Mouse (Mus musculus) CH12.LX (cell line): ENCODE measurements at regions not wholly inside any gene's neighbourhood (a gene's known extent, or its start where the extent isn't known, plus 50 kb on each side); places are given as distances from the start of the nearest gene placed in this dataset.

ENCODE experiments used
- DNase-seq: peaks from one replicate; pipeline ENCODE4 v3.0.0-alpha.2; 2013; ENCODE audit errors: extremely low read depth
- H3K27ac ChIP-seq: 2 replicates; pipeline ENCODE4 v1.5.1; 2012; ENCODE audit warnings: low read depth, mild to moderate bottlenecking, control low read depth, moderate library complexity; ENCODE audit not compliant: insufficient read depth
- H3K27me3 ChIP-seq: replicated peaks from 2 replicates; pipeline ENCODE3; 2012; ENCODE audit warnings: inconsistent platforms
- H3K36me3 ChIP-seq, 2 experiments: replicated peaks in 1 of 2; 2 replicates each; pipeline versions ENCODE3 to v1.6.1; 2012; ENCODE audit warnings: inconsistent platforms in 1 of 2, low read length in 1 of 2, mild to moderate bottlenecking in 1 of 2, mixed read lengths in 1 of 2, moderate library complexity in 1 of 2; ENCODE audit not compliant: control insufficient read depth in 1 of 2, insufficient read depth in 1 of 2
- H3K4me1 ChIP-seq, 2 experiments: 2 replicates each; pipeline ENCODE4 v1.6.1; 2012; ENCODE audit warnings: inconsistent platforms in 1 of 2, moderate library complexity in 1 of 2; ENCODE audit not compliant: insufficient read depth in 2 of 2, control insufficient read depth in 1 of 2
- H3K4me2 ChIP-seq: 2 replicates; pipeline ENCODE4 v1.6.1; 2012; ENCODE audit warnings: low read depth, mild to moderate bottlenecking, control low read depth; ENCODE audit not compliant: poor library complexity, insufficient read depth, severe bottlenecking
- H3K4me3 ChIP-seq, 3 experiments: fragments of 150-350 bp in 1 of 3; sonication (generic) in 1 of 3; replicated peaks in 1 of 3; 2 replicates each; pipeline versions ENCODE3 to v1.5.1; 2011 to 2012; ENCODE audit warnings: low read depth in 2 of 3, low read length in 2 of 3, mild to moderate bottlenecking in 2 of 3, moderate library complexity in 2 of 3, control low read depth in 1 of 3, improper control_type of control experiment in 1 of 3, inconsistent platforms in 1 of 3, mixed read lengths in 1 of 3; ENCODE audit not compliant: poor library complexity in 1 of 3
- H3K79me2 ChIP-seq: replicated peaks from 2 replicates; pipeline ENCODE4 v1.6.1; 2012; ENCODE audit warnings: mild to moderate bottlenecking, moderate library complexity; ENCODE audit not compliant: control insufficient read depth, poor library complexity, insufficient read depth, severe bottlenecking; ENCODE audit errors: extremely low read depth
- H3K9ac ChIP-seq: 2 replicates; pipeline ENCODE4 v1.6.1; 2012; ENCODE audit warnings: low read depth, mild to moderate bottlenecking, control low read depth, moderate library complexity; ENCODE audit not compliant: insufficient read depth
- H3K9me3 ChIP-seq: replicated peaks from 2 replicates; pipeline ENCODE3; 2012; ENCODE audit warnings: low read length, inconsistent platforms, mixed read lengths
- CHD1 ChIP-seq: IDR thresholded peaks from 2 replicates; pipeline ENCODE4 v1.6.1; 2012; ENCODE audit warnings: low read depth, low read length, improper control_type of control experiment, inconsistent platforms
- CHD2 ChIP-seq: IDR thresholded peaks from 2 replicates; pipeline ENCODE4 v1.6.1; 2011; ENCODE audit warnings: low read length, improper control_type of control experiment
- CTCF ChIP-seq, 2 experiments: IDR thresholded peaks in 1 of 2; conservative IDR thresholded peaks in 1 of 2; 2 replicates each; pipeline ENCODE4 v1.5.1; 2011 to 2012; ENCODE audit warnings: low read depth in 2 of 2, low read length in 2 of 2, improper control_type of control experiment in 1 of 2, inconsistent platforms in 1 of 2, mild to moderate bottlenecking in 1 of 2, moderate library complexity in 1 of 2
- E2F4 ChIP-seq: IDR thresholded peaks from 2 replicates; pipeline ENCODE4 v1.6.1; 2011; ENCODE audit warnings: low read depth, low read length, improper control_type of control experiment; ENCODE audit not compliant: insufficient replicate concordance
- ELF1 ChIP-seq: IDR thresholded peaks from 2 replicates; pipeline ENCODE4 v1.6.1; 2014; ENCODE audit warnings: low read depth, mild to moderate bottlenecking, inconsistent platforms, low read length, improper control_type of control experiment
- HCFC1 ChIP-seq: IDR thresholded peaks from 2 replicates; pipeline ENCODE4 v1.6.1; 2012; ENCODE audit warnings: low read depth, mild to moderate bottlenecking, inconsistent platforms, low read length, improper control_type of control experiment
- IRF4 ChIP-seq: IDR thresholded peaks from 2 replicates; pipeline ENCODE4 v1.6.1; 2014; ENCODE audit warnings: low read depth, mild to moderate bottlenecking, inconsistent platforms, low read length, improper control_type of control experiment
- JUN ChIP-seq: IDR thresholded peaks from 2 replicates; pipeline ENCODE4 v1.6.1; 2011; ENCODE audit warnings: low read depth, mild to moderate bottlenecking, low read length, improper control_type of control experiment, moderate library complexity; ENCODE audit not compliant: insufficient read depth
- MAFK ChIP-seq: IDR thresholded peaks from 2 replicates; pipeline ENCODE4 v1.6.1; 2011; ENCODE audit warnings: low read length, improper control_type of control experiment; ENCODE audit not compliant: insufficient replicate concordance
- MAX ChIP-seq: IDR thresholded peaks from 2 replicates; pipeline ENCODE4 v1.6.1; 2011; ENCODE audit warnings: low read length, improper control_type of control experiment
- MAZ ChIP-seq: IDR thresholded peaks from 2 replicates; pipeline ENCODE4 v1.6.1; 2012; ENCODE audit warnings: low read depth, mild to moderate bottlenecking, inconsistent platforms, low read length, improper control_type of control experiment, moderate library complexity
- MEF2A ChIP-seq: IDR thresholded peaks from 2 replicates; pipeline ENCODE4 v1.6.1; 2014; ENCODE audit warnings: low read depth, mild to moderate bottlenecking, inconsistent platforms, low read length, improper control_type of control experiment, borderline replicate concordance
- MXI1 ChIP-seq: IDR thresholded peaks from 2 replicates; pipeline ENCODE4 v1.6.1; 2011; ENCODE audit warnings: mild to moderate bottlenecking, low read depth, low read length, improper control_type of control experiment
- NELFE ChIP-seq: IDR thresholded peaks from 2 replicates; pipeline ENCODE4 v1.6.1; 2011; ENCODE audit warnings: low read depth, low read length, improper control_type of control experiment
- POLR2A ChIP-seq: IDR thresholded peaks from 2 replicates; pipeline ENCODE4 v1.6.1; 2011; ENCODE audit warnings: low read depth, mild to moderate bottlenecking, improper control_type of control experiment, low read length
- POLR2AphosphoS2 ChIP-seq: IDR thresholded peaks from 2 replicates; pipeline ENCODE4 v1.6.1; 2011; ENCODE audit warnings: low read depth, low read length, improper control_type of control experiment
- RAD21 ChIP-seq: IDR thresholded peaks from 2 replicates; pipeline ENCODE4 v1.6.1; 2011; ENCODE audit warnings: low read depth, mild to moderate bottlenecking, low read length, improper control_type of control experiment, moderate library complexity
- RCOR1 ChIP-seq: conservative IDR thresholded peaks from 2 replicates; pipeline ENCODE4 v1.6.1; 2012; ENCODE audit warnings: low read depth, mild to moderate bottlenecking, inconsistent platforms, low read length, improper control_type of control experiment
- SIN3A ChIP-seq: IDR thresholded peaks from 2 replicates; pipeline ENCODE4 v1.6.1; 2012; ENCODE audit warnings: low read length, improper control_type of control experiment, inconsistent platforms
- TBP ChIP-seq: conservative IDR thresholded peaks from 2 replicates; pipeline ENCODE4 v1.6.1; 2011; ENCODE audit warnings: low read depth, low read length, improper control_type of control experiment
- TCF12 ChIP-seq: IDR thresholded peaks from 2 replicates; pipeline ENCODE4 v1.6.1; 2014; ENCODE audit warnings: low read depth, mild to moderate bottlenecking, inconsistent platforms, low read length, improper control_type of control experiment
- USF1 ChIP-seq: IDR thresholded peaks from 2 replicates; pipeline ENCODE4 v1.6.1; 2014; ENCODE audit warnings: low read depth, mild to moderate bottlenecking, inconsistent platforms, low read length, improper control_type of control experiment
- USF2 ChIP-seq: conservative IDR thresholded peaks from 2 replicates; pipeline ENCODE4 v1.6.1; 2011; ENCODE audit warnings: low read depth, low read length, improper control_type of control experiment
- ZC3H11A ChIP-seq: IDR thresholded peaks from 2 replicates; pipeline ENCODE4 v1.6.1; 2012; ENCODE audit warnings: low read depth, mild to moderate bottlenecking, inconsistent platforms, low read length, improper control_type of control experiment
- dilution Hi-C: fragments of 300-500 bp; cut with MboI; formaldehyde crosslinking; loops from 2 replicates; pipeline ENCODE4 v1.14.3; 2020; ENCODE audit warnings: low sequenced_read_pairs; ENCODE audit not compliant: extremely low pct_unique_long_range_greater_than_20kb, extremely low pct_ligation_motif_present
- in situ Hi-C: fragments of 300-500 bp; cut with MboI; formaldehyde crosslinking; loops from 3 replicates; pipeline ENCODE4 v1.14.3; 2019; ENCODE audit warnings: low sequenced_read_pairs, low pct_ligation_motif_present, low pct_unique_long_range_greater_than_20kb, mixed read lengths

DNA sequence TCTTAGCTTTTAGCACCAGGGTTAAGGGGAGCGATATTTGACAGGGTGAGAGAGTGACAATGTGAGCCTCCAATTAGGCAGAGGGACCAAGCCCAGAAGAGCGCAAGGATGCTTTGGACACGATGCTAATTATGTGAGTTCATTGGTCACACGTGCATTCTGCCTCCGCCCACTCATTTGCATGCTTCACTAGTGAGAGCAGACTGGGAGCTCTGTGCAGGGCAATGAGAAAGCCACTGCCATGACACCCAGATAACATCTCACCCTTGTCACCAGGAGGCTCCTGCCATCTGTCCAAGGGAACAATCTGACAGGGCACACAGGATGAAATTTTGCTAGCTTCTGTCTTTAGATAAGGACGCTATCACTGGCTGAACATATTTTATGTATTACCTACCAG is 165.8 kb upstream of the Sox14 start:
- Histone ChIP-seq H3K9me3 (peaks cover 54% of the 10 kb centered on the region), H3K4me2 (no peak overlapping the region), H3K27ac (no peak overlapping the region), H3K79me2 (no peaks in the 10 kb centered on the region), H3K27me3 (no peaks in the 10 kb centered on the region), H3K36me3 (no peaks in the 10 kb centered on the region), H3K9ac (no peak overlapping the region), H3K4me3 (no peak overlapping the region), H3K4me1 (no peaks in the 10 kb centered on the region)
- dilution Hi-C loops (no loop called here), in situ Hi-C loops (no loop called here)
- no peak for TF ChIP-seq E2F4
- TF ChIP-seq MAZ, result no peak
- no peak for TF ChIP-seq CTCF (conservative IDR thresholded peaks at IDR 0.05 in 1 of 2, IDR thresholded peaks at IDR 0.05 in 1 of 2; ENCODE audit: low read depth in 2 of 2, low read length in 2 of 2)
- TF ChIP-seq USF1, result no peak
- TF ChIP-seq MXI1, result no peak
- no peak for TF ChIP-seq TBP
- no peak for DNase-seq

- dilution Hi-C loops, result no loop called here
- in situ Hi-C loops, result no loop called here
These were observed 147.7 kb upstream of the Sox14 start for GRCm38 (mm10) chr9:100023641-100024040.

GRCm38 (mm10) chr9:100022035-100022434 is 146.1 kb upstream of the Sox14 start:
- Histone ChIP-seq H3K27ac (no peak overlapping the region), H3K27me3 (no peaks in the 10 kb centered on the region), H3K79me2 (no peaks in the 10 kb centered on the region), H3K36me3 (no peaks in the 10 kb centered on the region), H3K9me3 (peaks cover 44% of the 10 kb centered on the region), H3K4me2 (no peak overlapping the region), H3K4me3 (no peak overlapping the region), H3K4me1 (no peaks in the 10 kb centered on the region), H3K9ac (no peak overlapping the region)
- dilution Hi-C loops (no loop called here), in situ Hi-C loops (no loop called here)
- TF ChIP-seq CTCF (conservative IDR thresholded peaks at IDR 0.05 in 1 of 2, IDR thresholded peaks at IDR 0.05 in 1 of 2; ENCODE audit: low read depth in 2 of 2, low read length in 2 of 2) (no peak), SIN3A (no peak), NELFE (no peak), ELF1 (no peak), POLR2A (no peak), TCF12 (no peak), MAZ (no peak), POLR2AphosphoS2 (no peak), E2F4 (no peak), ZC3H11A (no peak), USF2 (no peak), MXI1 (no peak), MAFK (no peak), MAX (no peak), CHD2 (no peak), CHD1 (no peak), MEF2A (no peak)
- DNase-seq, result no peak

More at GRCm38 (mm10) chr9:100023641-100024040, 147.7 kb upstream of the Sox14 start:
- DNase-seq, result no peak
- Histone ChIP-seq H3K9me3 (peaks cover 49% of the 10 kb centered on the region), H3K4me3 (no peak overlapping the region), H3K4me1 (no peaks in the 10 kb centered on the region), H3K9ac (no peak overlapping the region), H3K27me3 (no peaks in the 10 kb centered on the region), H3K79me2 (no peaks in the 10 kb centered on the region), H3K4me2 (no peak overlapping the region), H3K36me3 (no peaks in the 10 kb centered on the region), H3K27ac (no peak overlapping the region)
- TF ChIP-seq CHD2 (no peak), HCFC1 (no peak), E2F4 (no peak), RAD21 (no peak), MAFK (no peak), MXI1 (no peak), IRF4 (no peak), SIN3A (no peak), JUN (no peak), MEF2A (no peak), USF1 (no peak), RCOR1 (no peak)
